Mouse (Mus musculus) adrenal gland, postnatal 25 days (tissue): ENCODE measurements around the gene Znrf2. TPM values are rescaled to one million over a fixed set of nuclear protein-coding genes. Genes with fewer than 3 reads are reported as not detected.
"Not testable (repeated sequence)": the region's sequence is repeated elsewhere in the genome, so short reads cannot be mapped to it uniquely, and the experiment has no call there.

Experiments used
- DNase-seq: peaks from one replicate; pipeline ENCODE4 v3.0.0; 2021; ENCODE audit warnings: mixed read lengths
- total RNA-seq: library from RNA; stranded (reverse); gene quantifications from 2 replicates; pipeline ENCODE4 v1.2.3, GENCODE M21; 2021

Znrf2 gene
- total RNA-seq, 1 experiment from 2014 or later: 46.1 TPM

DNA sequence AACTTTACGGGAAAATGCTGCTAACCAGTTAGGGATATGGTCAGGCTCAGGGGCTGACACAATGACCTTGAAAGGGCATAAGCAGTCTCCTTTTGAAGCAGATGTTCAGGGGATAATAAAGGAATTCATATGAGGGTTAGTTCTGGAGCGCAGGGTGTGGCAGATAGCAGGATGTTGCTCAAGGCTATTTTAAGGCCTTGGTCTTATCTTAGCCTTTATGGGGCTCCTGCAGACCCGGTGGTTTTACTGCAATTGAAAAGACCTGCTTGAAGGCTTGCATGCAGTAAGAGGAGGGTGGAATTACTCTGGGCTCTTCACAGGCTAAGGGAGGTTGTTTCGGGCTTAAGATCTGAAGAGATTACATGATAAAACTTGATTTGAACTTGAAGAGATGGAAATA, 35.1 kb downstream of the Znrf2 start:
- DNase-seq: no peak

DNA sequence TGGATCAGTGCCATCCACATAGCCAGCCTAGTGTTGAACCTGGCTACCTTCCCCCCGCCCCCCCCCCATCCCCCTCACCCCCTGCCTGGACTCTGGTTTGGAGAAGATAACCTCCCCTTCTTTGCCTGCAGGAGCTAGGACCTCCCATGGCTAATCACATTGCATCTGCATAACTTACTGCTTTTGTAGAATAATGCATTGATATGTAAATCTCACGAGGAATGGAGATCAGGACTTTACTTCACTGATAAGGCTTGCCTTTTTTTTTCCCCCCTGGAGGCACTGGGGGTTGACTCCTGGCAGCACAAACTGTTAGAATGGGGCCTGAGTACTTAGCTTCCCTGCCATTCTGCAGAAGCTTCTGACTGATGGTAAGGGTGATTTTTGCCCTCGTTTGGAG, 36.0 kb downstream of the Znrf2 start:
- DNase-seq: no peak

DNA sequence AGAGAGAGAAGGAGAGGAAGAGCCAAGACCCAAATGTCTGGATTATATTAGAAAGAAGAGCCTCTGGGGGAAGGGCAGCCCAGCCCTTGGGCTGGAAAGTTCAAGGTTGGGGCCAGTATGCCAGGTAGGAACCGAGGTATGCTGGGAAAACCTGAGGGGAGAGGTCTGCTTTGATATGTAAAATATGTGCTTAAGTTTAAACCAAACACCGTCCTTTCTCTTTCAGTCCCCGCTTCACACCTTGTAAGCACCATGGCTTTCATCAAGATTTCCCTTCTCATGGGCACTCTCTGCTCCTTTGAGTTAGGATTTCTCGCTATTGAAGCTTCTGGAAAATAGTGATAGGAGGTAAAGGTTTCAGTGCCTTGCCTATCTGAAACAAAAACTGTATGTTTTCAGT, 38.1 kb downstream of the Znrf2 start:
- DNase-seq: no peak

DNA sequence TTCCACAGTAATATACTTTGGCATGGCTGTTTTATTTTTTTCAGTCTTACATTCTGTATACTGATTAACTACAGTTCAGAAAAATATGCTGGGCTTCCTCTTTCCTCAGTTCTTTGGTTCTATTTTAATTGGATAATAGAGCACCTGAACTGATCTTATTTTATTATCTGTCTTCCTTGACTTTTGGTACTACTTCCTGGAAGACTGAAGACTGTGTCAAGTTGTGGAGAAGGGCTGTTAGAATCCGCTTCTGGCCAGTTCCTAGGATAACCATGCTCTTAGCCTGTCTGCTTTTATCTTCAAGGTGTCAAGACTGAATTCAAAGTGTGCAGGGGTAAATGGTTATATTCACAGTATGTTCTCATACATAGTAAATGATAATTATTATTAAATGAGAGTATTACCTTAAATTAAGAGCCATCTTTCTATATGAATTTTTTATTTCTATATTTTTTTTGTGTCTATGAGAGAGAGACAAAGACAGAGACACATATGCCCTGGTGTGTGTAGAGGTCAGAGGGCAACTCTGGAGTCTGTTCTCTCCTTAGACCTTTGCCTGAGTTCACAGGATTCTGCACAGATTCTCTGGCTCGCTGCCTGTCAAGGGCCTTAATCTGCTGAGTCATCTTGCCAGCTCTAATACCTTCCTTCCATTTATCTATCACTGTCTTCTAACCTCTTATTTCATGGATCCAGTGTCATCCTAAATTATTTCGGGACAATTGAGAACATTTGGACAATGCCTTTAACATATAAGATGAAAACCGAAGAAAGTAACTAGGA, 39.3 kb downstream of the Znrf2 start:
- DNase-seq: peak; percentile 62

DNA sequence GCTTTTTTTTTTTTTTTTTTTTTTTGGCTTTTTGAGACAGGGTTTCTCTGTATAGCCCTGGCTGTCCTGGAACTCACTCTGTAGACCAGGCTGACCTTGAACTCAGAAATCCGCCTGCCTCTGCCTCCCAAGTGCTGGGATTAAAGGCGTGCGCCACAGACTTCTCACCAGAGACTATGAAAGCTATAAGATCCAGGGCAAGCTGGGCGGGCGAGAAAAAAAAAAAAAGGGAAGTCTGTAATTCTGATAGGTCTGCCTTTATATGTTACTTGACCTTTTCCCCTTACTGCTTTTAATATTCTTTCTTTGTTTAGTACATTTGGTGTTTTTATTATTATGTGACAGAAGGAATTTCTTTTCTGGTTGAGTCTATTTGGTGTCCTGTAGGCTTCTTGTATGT, 42.4 kb downstream of the Znrf2 start:
- not testable (repeated sequence) for DNase-seq

DNA sequence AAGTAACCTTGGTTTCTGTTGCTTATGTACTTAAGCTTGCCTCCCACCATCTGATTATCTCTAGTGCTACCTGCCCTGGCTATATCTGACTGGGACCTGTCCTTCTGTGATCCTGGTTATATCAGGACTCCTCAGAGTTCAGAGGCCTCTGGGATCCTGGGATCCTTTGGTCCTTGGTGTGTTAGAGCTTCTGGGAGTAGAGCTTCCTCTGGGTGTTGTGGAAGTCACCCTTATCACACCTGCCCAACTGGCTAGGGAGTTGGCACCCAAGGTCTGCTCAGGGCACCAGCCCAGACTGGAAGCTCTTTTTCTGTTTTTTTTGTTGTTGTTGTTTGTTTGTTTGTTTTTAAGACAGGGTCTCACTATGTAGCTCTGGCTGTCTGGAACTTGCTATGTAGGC, 43.5 kb downstream of the Znrf2 start:
- DNase-seq: no peak

DNA sequence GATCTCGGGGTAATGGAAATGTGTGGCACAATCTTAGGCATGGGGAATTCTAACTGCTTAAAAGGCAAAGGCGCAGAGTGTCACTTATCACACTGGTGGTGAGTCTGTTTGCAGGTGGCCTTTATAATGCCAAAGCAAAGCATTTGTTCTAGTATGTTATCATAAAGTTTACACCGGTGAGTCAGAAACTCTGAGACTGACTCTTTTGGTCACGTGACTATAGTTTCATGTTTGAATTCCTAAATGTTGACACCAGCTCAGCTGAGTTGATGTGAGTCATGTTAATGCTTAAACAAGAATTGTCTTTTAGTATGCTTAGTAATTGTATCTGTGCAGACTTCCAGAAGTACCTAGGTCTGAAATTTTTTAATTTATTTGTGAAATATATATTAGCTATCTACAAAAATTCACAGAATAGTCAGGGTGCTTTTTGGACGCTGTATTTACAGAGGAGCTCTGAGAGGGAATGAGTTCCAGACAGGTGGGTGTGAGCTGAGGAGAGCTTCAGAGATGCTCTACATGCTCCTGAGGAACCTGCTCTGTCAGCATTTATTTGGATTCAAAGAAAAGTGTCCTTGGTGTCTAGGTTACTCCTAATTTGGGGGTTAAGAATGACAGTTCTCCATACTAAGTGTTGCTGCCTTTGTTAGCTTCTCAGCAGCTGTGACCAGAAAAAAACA, 50.2 kb downstream of the Znrf2 start:
- DNase-seq: no peak

DNA sequence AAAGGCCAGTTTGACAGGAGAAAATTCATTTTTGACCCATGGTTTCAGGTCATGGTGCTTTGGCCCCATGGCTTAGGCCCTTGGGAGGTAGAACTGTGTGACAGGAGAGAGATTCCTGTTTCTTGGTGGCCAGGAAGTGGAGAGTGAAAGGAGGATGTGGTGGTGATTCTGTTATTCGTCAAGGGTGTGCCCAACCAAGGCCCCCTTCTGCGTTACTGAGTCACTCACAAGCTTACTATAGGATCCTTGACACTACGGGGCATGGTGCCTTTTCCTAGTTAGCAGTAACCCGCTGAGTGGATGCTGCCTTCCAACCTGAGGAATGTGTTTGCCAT, 50.7 kb downstream of the Znrf2 start:
- DNase-seq: no peak

DNA sequence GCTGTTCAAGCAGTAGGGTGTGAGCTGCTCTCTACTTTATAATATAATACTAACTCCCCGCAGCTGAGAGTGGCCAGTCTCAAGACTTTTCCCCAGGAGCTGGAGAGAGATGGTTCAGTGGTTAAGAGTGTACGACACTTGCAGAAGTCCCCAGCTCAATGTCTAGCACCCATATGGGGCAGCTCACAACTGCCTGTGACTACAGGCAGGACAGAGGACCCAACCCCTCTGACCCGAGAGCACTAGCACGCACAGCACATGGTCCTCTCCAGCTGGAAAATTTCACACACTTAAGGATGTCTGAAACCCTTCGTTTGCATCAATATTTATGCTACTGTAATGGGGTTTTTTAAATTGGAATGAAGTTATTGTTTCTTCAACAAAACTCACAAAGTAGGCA, 56.3 kb downstream of the Znrf2 start:
- no peak for DNase-seq

DNA sequence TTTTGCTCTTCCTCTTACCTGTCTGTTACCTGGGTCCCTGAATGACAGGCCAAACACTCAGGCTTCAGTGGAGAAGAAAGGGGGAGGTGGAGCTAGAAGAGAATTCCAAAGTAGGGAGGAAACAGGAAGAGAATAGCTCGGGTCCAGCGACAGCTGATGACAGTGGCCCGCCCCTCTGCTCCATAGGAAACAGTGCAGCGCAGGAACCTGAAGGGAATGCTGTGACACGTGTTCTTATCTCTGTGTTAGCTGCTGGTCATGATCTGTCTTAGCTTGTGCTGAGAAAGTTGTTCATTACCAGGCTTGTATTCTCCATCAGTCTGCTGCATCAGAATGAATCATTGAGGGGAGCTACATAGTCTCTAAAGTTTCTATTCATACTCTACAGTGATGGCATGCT, 60.1 kb downstream of the Znrf2 start:
- DNase-seq: no peak

DNA sequence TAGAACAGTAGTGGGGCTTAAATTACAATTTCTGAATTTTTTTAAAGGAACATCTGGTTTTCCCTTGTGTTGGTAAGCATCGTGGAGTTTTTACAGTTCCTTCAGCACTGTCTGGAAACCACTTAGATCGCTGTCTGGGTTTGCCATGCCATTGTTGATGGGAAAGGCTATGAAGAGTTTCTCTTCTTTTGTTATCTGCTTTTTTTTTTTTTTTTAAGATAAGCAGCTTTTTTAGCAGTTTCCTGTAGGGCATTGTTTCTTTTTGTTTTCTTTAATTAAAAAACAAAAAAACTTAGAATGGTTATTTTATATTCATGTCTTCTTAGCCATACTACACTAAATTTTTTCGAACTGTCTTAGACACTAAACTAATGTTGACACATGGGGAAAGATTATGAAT, 60.9 kb downstream of the Znrf2 start:
- no peak for DNase-seq

DNA sequence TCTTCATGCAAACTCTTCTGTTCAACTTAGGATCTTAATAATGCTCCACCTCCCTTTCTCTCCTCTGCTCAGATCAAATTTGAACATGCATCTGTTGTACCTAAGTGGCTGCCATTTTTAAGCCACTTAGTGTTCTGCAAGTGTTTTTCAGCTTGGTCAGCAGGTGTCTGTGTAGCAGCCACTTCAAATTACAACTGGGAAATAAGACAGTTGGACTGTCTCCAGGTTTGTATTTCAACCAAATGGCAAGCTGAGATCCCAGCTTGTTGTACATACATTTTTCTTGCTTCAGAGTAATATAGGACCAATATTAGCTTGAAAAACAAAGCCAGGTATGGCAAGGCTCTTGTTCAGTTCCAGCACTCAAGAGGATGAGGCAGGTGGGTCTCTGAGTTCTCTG, 61.8 kb downstream of the Znrf2 start:
- no peak for DNase-seq

DNA sequence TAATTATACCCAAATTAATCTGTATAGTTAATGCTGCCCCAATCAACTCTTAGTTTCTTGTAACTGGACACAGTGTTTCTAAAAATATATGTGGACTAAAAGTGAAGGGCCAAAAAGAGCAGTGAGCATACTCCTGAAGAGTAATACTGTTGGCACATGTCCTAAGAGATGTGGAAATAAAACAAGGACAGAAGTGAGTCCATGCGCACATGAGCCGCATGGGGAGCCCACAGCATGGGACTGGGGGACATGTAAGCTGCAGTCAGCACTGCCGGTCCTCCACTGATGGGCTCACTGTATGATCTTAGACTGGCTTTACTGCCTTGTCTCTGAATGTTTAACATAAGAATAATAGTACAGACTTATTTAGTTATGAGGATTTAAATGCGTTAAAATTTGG, 63.4 kb downstream of the Znrf2 start:
- no peak for DNase-seq

DNA sequence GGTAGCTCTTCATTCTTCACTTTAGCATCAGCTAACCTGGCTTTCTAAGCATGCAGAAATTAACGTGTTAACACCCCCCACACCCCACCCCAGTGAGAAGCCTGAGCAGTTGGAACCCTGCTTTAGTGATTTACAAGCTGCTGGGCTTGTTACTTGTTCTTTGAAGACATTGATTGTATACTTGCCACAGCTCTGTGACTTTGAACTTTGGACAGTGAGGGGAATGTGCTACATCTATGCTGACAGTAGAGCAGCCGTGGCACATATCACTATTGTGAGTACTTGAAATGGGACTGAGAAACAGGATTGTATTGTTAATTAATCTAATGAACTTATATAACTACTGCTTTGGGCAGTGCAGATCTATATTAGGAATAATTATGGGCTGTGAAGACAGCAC, 66.7 kb downstream of the Znrf2 start:
- DNase-seq: no peak

DNA sequence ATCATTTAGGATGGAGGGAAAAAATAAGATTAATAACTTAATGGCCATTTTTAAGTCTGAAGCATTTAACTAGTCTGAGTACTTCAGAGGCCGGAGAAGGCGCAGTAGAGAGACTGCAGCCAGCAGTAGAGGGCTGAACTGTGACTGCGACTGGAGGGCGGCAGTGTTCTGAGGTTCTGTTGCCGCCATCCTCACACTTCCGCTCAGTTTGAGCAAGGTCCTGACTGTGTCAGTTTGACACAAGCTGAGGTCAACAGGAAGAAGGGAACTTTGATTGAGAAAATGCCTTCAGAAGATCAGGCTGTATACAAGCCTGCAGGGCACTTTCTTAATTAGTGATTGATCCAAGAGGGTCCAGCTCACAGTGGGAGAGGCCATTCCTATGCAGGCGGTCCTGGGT, 69.5 kb downstream of the Znrf2 start:
- no peak for DNase-seq

DNA sequence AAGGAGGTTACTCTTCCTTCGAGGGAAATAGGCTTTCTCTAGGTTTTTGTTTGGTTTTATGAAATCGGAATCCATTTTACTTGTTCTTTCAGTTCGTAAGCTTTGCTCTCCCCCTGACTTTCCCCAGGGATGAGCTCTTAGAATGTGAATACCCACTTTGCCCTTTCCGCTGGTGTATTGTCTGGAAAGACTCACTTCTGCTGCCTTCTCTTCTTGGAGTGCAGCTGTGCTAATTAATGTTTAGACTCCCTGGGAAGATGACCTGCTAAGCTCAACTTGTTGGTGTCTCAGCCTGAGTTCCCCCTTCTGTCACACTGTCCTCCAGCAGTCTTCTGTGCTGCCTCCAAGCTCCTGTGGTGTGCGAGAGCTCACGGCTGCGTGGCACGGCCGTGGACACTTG, 73.5 kb downstream of the Znrf2 start:
- no peak for DNase-seq

DNA sequence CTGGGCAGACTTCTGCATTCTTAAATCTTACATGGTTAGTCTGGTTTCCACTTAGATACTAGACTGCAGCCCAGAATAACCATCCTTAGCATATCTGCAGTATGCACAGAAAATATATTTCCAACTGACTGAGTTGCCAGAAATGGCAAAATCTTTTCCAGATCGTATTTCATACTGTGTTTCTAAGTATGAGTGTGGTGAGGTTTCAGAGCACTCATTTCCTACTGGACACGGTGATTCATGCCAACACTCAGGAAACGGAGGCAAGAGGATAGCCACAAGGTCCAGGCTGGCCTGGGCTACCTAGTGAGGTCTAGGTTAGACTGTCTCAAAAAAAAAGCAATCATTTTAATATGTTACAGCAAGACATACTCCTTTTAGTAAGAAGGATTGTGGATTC, 74.7 kb downstream of the Znrf2 start:
- DNase-seq: no peak

DNA sequence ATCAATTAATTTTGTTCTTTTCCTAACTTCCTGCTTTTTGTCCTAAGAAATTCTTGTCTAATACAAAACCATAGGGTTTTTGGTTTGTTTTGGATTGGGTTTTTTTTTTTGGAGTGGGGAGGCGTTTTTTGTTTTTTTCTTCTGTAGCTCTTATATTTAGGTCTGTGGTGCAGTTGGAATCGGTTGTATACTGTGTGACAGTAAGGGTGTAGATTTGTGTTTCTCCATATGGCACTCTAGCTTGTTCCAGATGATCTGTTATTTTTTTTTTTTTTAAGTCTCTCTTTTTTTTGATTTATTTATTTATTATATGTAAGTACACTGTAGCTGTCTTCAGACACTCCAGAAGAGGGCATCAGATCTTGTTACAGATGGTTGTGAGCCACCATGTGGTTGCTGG, 83.5 kb downstream of the Znrf2 start:
- DNase-seq: no peak

DNA sequence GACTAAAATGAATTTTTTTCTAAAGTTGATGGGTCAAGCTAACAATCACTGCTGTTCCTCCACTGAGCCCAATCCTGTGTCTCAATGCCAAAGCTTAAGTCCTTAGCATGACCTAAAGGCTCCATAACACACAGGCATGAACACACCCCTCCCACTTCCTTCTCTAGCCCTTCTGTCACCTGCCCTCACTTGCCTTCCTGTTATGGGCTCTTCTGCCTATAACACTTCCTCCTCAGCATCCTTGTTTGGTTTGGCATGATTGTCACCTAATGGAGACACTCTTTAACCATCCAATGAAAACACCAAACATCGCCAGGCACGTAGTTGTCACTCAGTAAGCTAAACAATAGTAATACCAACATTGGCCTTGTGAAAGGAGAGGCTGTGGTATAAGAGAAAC, 85.8 kb downstream of the Znrf2 start:
- no peak for DNase-seq

DNA sequence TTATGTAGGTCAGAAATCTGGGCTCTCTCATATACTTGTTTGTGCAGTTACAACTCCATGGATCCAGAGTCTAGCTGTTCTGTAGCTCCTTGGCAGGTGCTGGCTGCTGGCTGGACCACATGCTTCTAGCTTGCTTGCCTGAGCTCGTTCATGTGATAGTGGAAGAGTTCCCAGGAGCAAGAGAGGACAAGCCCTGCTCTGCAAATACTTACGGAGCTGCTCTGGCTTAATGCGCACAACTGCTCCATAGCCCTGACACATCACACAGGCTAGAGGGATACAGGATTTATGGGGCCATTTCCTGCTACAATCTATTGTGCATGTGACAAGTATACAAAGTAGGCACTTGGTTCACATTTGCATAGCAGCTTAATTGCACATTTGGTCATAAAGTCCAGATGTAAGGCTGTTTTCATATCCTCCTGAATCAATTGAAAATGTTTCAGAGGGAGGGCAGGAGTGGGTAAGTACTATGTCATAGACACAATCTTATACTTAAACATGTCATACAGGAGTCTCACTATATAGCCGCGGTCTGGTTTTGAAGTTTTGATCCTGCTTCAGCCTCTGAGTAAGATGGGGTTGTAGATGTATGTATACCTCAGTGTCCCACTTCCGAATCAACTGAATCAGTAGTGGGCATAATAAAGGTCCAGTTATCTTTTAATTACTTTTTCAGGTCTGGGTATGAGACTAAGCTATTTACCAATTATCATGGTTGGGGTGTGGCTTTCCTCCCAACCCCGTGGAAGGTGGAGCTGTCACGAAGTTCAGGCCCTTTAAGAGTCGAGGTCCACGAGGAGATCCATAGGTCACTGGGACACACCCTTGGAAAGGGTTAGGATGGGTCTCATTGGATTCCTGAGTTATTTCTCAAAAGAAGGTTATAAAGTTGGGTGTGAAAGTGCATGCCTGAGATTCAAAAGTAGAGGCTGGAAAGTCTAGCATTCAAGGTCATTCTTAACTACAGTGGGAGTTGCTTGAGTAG, 89.6 kb downstream of the Znrf2 start:
- no peak for DNase-seq

DNA sequence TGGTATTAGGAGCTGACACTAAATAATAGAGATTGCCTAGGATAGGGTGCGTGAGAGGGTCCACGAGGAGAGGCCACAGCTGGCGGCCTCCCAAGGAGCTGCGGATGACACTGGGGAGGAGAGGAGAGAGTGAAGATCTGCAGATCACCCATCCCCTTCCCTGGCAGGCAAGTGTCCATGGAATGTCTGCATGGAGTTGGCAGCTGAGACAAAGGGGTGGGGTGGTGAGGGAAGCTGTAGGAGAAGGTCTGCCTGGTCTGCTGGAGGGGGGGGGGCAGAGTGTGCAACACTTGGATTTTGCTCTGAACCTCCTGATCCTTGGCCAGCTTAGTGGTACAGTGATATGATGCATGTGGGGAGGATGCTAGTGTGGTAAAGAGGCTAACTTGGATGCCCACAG, 98.3 kb downstream of the Znrf2 start:
- no peak for DNase-seq

DNA sequence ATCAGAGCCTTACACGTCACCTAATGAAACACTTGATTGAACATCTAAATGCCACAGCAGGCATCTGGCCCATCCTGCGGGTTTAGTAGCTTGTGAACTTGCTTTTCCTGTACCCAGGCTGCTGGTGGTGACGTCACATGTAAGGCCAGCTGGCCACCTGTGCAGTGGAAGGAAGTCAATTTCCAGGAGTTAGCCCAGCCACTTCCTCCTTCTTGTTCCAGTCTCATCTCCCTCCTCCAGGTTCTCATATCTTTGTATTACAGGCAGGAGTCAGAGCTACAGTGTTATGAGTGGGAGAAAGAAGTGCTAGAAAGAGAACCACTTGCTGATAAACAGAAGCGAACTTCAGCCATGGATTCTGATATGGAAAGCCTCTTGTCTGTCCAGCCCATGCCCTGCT, 99.4 kb downstream of the Znrf2 start:
- no peak for DNase-seq

DNA sequence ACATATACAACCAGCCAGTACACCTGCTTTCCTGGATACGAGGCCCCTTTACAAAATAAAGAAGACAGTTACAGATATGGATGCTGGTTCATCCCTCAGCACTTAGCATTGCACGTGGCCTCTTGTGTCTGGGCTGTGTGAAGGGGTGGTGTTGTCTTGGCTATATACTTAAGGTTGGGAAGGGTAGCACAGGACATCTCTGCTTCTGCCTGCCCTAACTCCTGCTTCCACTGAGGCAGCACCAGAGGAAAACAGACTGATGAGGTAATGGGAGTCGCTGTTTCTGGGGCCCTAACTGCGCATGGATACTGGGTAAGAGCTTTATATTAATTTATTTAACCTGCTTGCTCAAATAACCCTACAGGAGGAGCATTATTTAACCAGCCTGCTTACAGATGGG, 100.2 kb downstream of the Znrf2 start:
- DNase-seq: no peak
